Mouse (Mus musculus): ENCODE results near the gene Tead1. TPM values are rescaled to one million over a fixed set of nuclear protein-coding genes. Genes with fewer than 3 reads are reported as not detected.

Tead1 gene
- polyA plus RNA-seq (2015; fragmentation: Nextera tagmentation; extraction: Ambion mirVana), result 16.9 and 18.9 TPM in 2 replicates

DNA sequence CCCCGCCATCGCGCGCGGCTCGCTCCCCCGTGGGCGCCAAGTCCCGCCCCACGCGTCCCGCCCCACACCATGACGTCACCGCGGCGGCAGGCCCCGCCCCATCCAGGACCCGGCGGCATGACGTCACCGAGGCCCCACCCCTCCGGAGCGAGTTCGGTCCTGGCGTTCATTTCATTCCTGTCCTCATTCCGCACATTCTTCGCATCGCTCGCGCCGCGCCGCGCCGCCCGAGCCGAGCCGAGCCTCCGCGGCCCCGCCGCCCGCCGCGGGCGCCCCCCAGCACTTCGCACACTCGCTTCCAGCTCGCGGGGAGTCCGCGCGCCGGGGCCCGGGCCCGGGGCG is at the start of gene Tead1:
Gene Tead1 (plus strand): TSS at position 148 of the 342 bp plus-strand sequence.
- Histone ChIP-seq H3K9me3 (no peaks in the 10 kb centered on the region), H3K4me3 (replicated peaks) (peak within 1 kb of the TSS; percentile 85), H3K4me1 (replicated peaks) (peaks cover 35% of the 10 kb centered on the region), H3K27ac (peak within 1 kb of the TSS; percentile 78), H3K9ac (replicated peaks) (peak within 1 kb of the TSS; percentile 85), H3K4me2 (replicated peaks) (peak within 1 kb of the TSS; percentile 81), H3K36me3 (no peaks in the 10 kb centered on the region), H3K27me3 (peaks cover 17% of the 10 kb centered on the region; the same call in 1 of the 2 replicates)
- peak; percentile 84 for ATAC-seq
- under 1% methylated on average over 38 of the region's 57 CpGs for WGBS

DNA sequence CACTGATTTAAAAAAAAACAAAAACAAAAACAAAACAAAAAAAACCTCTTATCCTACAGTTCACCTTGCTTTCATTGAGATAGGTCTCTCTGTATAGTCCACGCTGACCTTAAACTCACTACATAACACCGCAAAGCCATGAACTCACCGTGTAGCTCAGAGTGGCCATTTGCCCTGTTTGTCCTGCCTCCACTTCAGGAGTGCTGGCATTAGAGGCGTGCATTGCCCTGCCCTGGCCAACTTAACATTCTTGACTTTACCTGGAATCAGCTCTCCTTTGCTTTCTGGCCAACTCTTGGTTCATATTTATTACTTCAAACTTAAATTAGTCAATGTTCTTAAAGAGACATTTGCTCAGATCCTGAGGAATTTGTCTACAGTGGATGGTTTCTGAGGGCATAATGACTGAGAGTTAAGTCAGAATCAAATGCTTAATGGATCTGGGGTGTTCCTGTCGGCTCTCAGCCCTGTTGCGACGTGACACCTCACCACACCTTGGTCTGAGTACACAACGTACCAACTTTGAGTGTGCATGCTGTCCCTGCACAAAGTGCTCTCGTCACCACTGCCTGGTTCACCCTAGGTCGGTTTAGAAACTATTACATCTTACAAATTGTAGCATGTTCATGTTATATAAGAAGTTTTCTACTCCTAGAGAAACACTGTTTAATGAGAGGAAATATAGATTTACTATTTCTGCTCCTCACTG is 44.5 kb upstream of the Tead1 start:
- Histone ChIP-seq H3K36me3 (no peaks in the 10 kb centered on the region), H3K4me3 (replicated peaks) (no peak overlapping the region), H3K27me3 (no peaks in the 10 kb centered on the region), H3K4me1 (replicated peaks) (no peaks in the 10 kb centered on the region), H3K9me3 (no peaks in the 10 kb centered on the region), H3K27ac (no peak overlapping the region), H3K9ac (replicated peaks) (no peak overlapping the region), H3K4me2 (replicated peaks) (no peak overlapping the region)
- WGBS, result 92% methylated on average over 10 of the region's 10 CpGs
- no peak for ATAC-seq

DNA sequence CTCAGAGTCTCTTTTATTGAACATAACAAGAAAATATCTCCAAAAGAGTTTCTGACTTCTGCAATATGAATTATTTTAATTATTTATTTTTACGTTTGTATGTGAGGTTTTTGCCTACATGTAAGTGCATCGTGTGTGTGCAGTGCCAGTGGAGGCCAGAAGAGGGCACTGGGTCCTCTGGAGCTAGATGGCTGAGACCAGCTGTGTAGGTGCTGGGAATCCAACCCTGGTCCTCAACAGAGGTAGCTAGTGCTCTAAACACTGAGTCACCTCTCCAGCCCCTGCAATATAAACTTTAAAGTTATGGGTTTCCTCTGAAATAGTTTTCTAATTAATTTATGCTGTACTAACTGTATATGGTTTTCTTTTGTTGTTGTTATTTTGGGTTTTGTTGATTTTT is 43.2 kb upstream of the Tead1 start:
- WGBS, result 96% methylated on average over 2 of the region's 2 CpGs

DNA sequence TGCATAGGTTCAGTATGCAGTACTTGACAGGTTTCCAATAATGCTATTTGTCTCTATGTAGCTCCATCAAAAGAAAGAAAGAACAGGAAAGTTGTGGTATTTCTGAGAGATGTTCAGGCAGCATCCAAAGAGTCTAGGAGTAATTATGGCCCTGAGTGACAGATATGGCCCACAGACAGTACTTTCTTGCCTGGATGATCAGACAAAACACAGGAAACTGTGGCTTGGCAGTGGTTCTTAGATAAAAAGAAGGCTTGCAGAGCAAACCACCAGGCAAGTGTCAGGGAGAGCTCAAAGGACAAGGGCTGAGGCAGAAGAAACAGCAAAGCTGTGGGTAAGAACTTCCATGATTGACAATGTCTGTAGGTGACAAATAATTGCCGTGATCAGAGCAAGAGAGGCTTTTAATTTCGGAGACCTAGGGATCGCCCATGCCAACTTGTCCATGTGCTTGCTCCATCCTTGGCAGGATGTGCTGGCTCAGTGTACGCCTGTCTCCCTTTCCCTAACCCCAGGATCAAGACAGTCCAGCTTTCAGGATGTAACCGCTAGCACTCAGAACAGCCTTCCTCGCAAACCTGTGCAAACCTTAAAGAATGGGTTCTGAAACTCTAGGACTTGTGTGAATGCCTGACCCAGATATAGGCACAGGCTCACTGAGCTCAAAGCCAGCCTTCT is 35.1 kb upstream of the Tead1 start:
- Histone ChIP-seq H3K4me1 (replicated peaks) (peaks cover 11% of the 10 kb centered on the region), H3K9ac (replicated peaks) (no peak overlapping the region), H3K36me3 (no peaks in the 10 kb centered on the region), H3K27me3 (no peaks in the 10 kb centered on the region), H3K4me2 (replicated peaks) (no peak overlapping the region), H3K27ac (no peak overlapping the region), H3K9me3 (no peaks in the 10 kb centered on the region), H3K4me3 (replicated peaks) (no peak overlapping the region)
- WGBS, result 87% methylated on average over 6 of the region's 6 CpGs
- ATAC-seq, result no peak

More for the DNA sequence above, 43.2 kb upstream of the Tead1 start:
- no peak overlapping the region for H3K4me2 ChIP-seq (replicated peaks)
- no peaks in the 10 kb centered on the region for H3K27me3 ChIP-seq
- no peak overlapping the region for H3K27ac ChIP-seq
- H3K4me1 ChIP-seq (replicated peaks), result no peaks in the 10 kb centered on the region
- H3K9ac ChIP-seq (replicated peaks), result no peak overlapping the region
- no peaks in the 10 kb centered on the region for H3K36me3 ChIP-seq
- no peak overlapping the region for H3K4me3 ChIP-seq (replicated peaks)
- H3K9me3 ChIP-seq, result no peaks in the 10 kb centered on the region
- no peak for ATAC-seq

DNA sequence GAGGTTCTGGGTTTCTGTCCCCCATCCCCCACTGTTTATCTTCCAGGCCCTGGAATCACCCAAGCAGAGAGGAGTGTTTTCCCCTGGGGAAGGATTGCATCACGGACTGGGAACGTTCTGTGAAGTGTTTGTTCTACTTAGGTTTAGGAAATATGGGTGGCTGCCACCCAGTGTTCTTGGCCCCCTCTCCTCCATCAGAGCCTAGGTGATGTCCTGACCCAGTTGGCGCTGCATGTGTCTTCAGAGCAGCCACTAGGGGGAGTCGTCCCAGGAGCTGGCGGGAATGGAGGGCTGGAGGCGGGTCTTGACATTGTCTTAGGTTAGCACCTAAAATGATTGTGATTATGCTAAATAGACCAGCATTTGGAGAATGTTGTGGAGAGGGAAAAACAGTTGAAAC is 34.4 kb upstream of the Tead1 start:
- no peaks in the 10 kb centered on the region for H3K36me3 ChIP-seq
- H3K27ac ChIP-seq, result no peak overlapping the region
- no peak overlapping the region for H3K4me2 ChIP-seq (replicated peaks)
- no peak for ATAC-seq
- WGBS, result 87% methylated on average over 6 of the region's 6 CpGs
- peaks cover 11% of the 10 kb centered on the region for H3K4me1 ChIP-seq (replicated peaks)
- no peaks in the 10 kb centered on the region for H3K27me3 ChIP-seq
- no peak overlapping the region for H3K9ac ChIP-seq (replicated peaks)
- no peak overlapping the region for H3K4me3 ChIP-seq (replicated peaks)
- H3K9me3 ChIP-seq, result no peaks in the 10 kb centered on the region

DNA sequence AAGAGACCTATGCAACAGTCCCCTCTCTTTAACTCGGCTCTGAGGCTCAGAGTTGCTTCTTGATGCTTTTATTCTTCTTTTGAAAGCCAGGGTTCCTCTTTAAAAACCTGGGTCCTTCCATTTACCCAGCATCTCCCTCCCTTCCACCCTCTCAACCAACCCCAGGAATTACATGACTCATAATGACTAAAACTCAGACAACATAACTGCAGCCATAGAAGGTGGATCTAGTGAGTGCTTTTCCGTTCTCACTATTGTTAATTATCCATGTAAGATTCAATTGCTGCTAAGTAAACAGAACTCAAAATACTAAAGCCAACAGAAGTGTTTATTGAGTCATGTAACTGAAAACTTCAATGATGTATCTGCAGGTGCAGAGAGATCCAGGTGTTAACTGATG is 33.4 kb upstream of the Tead1 start:
- no peak for ATAC-seq
- Histone ChIP-seq H3K4me3 (replicated peaks) (no peak overlapping the region), H3K9me3 (no peaks in the 10 kb centered on the region), H3K27ac (no peak overlapping the region), H3K9ac (replicated peaks) (no peak overlapping the region), H3K4me1 (replicated peaks) (peaks cover 11% of the 10 kb centered on the region), H3K27me3 (no peaks in the 10 kb centered on the region), H3K4me2 (replicated peaks) (no peak overlapping the region), H3K36me3 (no peaks in the 10 kb centered on the region)
- WGBS, result 91% methylated on average over 2 of the region's 2 CpGs

DNA sequence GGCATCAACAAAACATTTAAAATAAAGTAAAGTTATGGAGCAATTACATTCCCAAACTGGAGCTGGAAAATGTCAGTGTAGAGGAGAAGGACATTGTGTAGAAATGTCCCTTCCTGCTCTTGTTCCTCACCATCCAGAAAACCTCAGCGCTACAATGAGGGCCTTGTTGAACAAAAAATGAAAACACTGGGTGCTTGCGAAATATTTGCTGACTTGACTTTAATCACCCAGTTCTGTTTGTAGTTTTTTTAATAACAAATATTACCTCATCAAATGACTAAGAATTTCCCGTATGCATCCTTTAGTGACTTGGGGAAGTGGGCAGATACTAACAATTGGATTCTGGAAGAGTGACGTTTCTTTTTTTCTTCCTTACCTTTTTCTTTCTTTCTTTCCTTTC is 31.7 kb upstream of the Tead1 start:
- Histone ChIP-seq H3K9ac (replicated peaks) (no peak overlapping the region), H3K27me3 (no peaks in the 10 kb centered on the region), H3K4me1 (replicated peaks) (no peaks in the 10 kb centered on the region), H3K9me3 (no peaks in the 10 kb centered on the region), H3K27ac (no peak overlapping the region), H3K36me3 (no peaks in the 10 kb centered on the region), H3K4me3 (replicated peaks) (no peak overlapping the region), H3K4me2 (replicated peaks) (no peak overlapping the region)
- ATAC-seq, result no peak
- WGBS, result 99% methylated on average over 4 of the region's 4 CpGs

DNA sequence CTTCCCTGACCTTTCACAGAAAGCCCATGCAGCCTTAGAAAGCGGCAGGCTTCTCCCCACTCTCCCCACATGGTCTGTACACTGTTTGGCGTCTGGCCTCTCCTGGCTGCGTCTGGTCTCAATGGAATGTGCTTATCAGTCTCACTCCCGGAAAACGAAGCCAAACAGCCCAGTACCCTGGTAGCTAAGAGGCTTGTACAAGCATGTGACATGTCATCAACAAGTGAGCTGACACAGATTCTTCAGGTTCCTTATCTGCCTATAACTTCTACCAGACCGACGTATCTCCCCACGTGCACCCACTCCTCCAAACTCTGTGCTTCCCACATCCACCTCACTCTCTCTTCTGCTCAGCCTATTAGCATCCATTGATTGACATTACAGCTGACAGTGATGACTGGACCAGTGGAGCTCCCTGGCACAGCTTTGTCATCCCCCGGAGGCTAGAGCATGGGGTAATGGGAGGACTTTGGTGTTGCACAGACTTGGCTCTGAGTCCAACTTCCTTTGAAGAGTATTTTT is 22.9 kb upstream of the Tead1 start:
- 62% methylated on average over 9 of the region's 9 CpGs for WGBS
- Histone ChIP-seq H3K9me3 (no peaks in the 10 kb centered on the region), H3K4me3 (replicated peaks) (no peak overlapping the region), H3K27ac (no peak overlapping the region), H3K4me2 (replicated peaks) (no peak overlapping the region), H3K27me3 (no peaks in the 10 kb centered on the region), H3K36me3 (no peaks in the 10 kb centered on the region), H3K9ac (replicated peaks) (no peak overlapping the region), H3K4me1 (replicated peaks) (peaks cover 5% of the 10 kb centered on the region)
- no peak for ATAC-seq

DNA sequence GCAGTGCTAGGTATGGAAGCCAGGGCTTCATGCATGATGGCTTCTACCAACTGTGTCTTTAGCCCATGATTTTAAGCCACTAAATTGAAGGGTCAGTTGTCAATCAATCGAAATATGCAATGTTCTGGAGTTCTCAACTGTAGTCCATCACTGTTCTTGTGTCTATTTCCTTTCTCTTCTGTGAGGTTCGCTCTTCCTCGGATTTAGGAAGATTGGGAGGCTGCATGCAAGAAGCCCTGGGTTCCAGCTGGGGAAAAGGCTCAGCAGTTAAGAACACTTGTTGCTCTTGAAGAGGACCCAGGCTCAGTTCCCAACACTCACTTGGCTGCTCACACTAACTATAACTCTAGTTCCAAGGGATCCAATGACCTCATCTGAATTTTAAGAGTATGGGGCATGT is 20.2 kb upstream of the Tead1 start:
- no peak for ATAC-seq
- Histone ChIP-seq H3K9me3 (no peaks in the 10 kb centered on the region), H3K27me3 (no peaks in the 10 kb centered on the region), H3K36me3 (no peaks in the 10 kb centered on the region), H3K4me1 (replicated peaks) (peaks cover 15% of the 10 kb centered on the region), H3K4me3 (replicated peaks) (no peak overlapping the region), H3K9ac (replicated peaks) (no peak overlapping the region), H3K27ac (no peak overlapping the region), H3K4me2 (replicated peaks) (no peak overlapping the region)
- WGBS, result 90% methylated on average over 3 of the region's 3 CpGs

DNA sequence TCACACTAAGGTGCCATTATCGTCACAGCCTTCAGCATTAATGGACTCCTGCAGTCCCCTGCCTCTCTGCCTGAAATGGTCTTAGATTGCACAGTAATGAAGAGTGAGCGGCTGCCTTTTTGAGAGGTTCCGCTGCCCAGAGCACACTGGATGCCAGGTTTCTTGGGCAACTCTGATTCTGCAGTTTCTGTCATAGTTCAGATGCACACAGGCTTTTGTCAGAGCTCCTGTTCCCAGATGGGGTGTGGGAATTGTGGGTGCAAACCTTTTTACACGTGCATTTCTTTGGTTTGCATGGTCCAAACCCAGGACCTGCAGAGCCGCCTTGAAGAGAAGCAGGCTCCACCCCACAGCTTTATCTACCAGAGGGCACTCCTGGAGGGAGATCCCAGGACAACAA is 19.3 kb upstream of the Tead1 start:
- Histone ChIP-seq H3K4me1 (replicated peaks) (peaks cover 15% of the 10 kb centered on the region), H3K36me3 (no peaks in the 10 kb centered on the region), H3K27ac (no peak overlapping the region), H3K27me3 (no peaks in the 10 kb centered on the region), H3K4me3 (replicated peaks) (no peak overlapping the region), H3K9me3 (no peaks in the 10 kb centered on the region), H3K9ac (replicated peaks) (no peak overlapping the region), H3K4me2 (replicated peaks) (no peak overlapping the region)
- 36% methylated on average over 5 of the region's 5 CpGs for WGBS
- no peak for ATAC-seq

DNA sequence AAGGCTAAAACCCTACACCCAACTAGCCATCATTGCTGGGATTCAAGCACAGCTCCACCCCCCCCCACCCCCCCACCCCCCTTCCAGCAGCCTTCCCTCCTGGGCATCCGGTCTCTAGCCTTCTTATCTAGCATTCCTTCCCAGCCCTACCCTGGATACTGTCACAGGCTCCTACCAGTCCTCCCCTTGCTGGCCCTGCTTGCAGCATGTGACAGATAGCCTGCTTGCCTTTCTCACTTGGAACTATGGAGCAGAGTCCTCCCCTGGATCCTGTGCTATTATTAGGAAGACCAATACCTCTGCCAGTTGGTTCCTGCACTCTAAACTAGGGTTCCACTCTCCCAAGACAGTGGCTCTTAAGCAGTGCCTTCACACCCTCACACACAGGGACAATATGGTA is 18.8 kb upstream of the Tead1 start:
- Histone ChIP-seq H3K4me1 (replicated peaks) (peaks cover 15% of the 10 kb centered on the region), H3K27ac (no peak overlapping the region), H3K9me3 (no peaks in the 10 kb centered on the region), H3K9ac (replicated peaks) (no peak overlapping the region), H3K4me3 (replicated peaks) (no peak overlapping the region), H3K27me3 (no peaks in the 10 kb centered on the region), H3K4me2 (replicated peaks) (no peak overlapping the region), H3K36me3 (no peaks in the 10 kb centered on the region)
- no peak for ATAC-seq
- WGBS, result 13% methylated on average over 1 of the region's 1 CpGs

DNA sequence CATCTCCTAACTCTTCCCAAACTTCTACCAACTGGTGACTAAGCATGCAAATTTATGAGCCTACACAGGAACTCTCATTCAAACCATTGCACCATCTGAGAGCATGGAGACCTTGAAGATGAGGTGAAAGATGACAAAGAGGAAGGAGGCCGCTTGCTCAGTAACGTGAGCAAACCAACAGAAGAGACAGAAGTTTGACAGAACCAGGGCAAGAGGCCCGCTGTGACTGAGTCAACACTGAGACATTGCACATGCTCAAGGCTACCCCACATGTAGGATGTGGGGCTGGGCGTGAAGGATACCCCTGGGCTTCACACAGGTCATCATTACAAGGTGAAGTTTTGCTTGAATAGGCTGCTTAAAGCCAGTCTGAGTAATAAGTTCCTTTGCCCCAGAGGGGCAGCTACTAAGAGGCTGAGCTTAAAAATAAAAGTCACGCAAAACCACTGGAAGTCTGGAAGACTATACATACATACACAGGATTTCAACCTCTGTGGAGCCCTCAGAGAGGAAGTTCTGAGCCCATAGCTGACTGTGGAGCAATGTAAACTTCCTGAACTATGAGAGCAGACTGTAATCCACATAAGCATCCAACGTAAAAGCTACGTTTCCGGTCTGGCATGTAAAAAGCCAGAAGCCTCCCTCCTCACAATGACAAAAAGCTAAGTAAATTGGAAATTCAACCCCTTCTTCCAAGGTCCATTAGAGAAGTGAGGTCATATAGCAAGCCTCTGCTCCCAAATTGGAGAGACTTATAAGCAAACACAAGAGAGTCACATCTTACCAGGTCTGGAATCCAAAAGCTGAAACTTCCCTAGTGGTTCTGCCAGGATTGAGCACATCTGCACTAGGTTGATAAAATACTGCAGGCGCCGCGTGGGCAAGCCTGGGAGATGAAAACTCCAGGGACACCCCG is 16.5 kb upstream of the Tead1 start:
- 73% methylated on average over 12 of the region's 12 CpGs for WGBS
- Histone ChIP-seq H3K27me3 (no peaks in the 10 kb centered on the region), H3K4me3 (replicated peaks) (no peak overlapping the region), H3K9me3 (no peaks in the 10 kb centered on the region), H3K27ac (no peak overlapping the region), H3K4me2 (replicated peaks) (no peak overlapping the region), H3K36me3 (no peaks in the 10 kb centered on the region), H3K4me1 (replicated peaks) (peaks cover 15% of the 10 kb centered on the region), H3K9ac (replicated peaks) (no peak overlapping the region)
- ATAC-seq, result no peak
